Mouse (Mus musculus): ENCODE measurements around the gene Tmod3. TPM values are rescaled to one million over a fixed set of nuclear protein-coding genes. Genes with fewer than 3 reads are reported as not detected.

Tmod3 gene
- total and polyA plus RNA-seq, 3 experiments: 29.9 to 46.4 TPM; not detected in 1

DNA sequence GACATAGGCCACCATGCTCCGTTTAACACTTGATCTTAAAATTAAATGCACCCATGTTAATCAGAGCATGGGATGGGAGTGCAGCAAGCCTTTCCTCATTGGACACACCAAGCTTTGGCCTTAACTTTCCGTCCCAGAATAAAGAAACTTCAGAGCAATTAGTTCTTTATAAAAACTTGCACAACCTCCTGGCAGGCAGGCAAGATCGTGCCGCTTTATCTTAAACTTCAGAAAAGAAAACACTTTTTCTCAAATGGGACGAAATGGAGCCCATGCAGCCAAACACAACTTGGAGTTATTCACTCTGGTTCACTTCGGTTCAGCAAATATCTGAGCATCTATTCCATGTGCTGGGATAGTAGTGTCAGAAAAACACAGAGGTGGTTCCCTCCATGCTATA lies 19.9 kb upstream of the Tmod3 start:
- no peak overlapping the region for H3K4me3 ChIP-seq (ENCODE audit: control insufficient read depth in 1 of 2, insufficient read depth in 1 of 2, low read depth in 2 of 2, low read length in 2 of 2)
- H3K79me2 ChIP-seq (ENCODE audit: control insufficient read depth, insufficient read depth, low read length, poor library complexity): no peaks in the 10 kb centered on the region
- H3K4me1 ChIP-seq (ENCODE audit: control insufficient read depth in 1 of 2, insufficient read depth in 2 of 2, low read length in 2 of 2): no peaks in the 10 kb centered on the region
- H3K9me3 ChIP-seq (replicated peaks; ENCODE audit: insufficient read depth, low read length): no peaks in the 10 kb centered on the region
- DNase-seq (ENCODE audit: low read depth, low spot score): no peak
- no peak overlapping the region for H3K9ac ChIP-seq (ENCODE audit: control insufficient read depth, low read depth, low read length, poor library complexity, severe bottlenecking)
- H3K36me3 ChIP-seq (ENCODE audit: control insufficient read depth in 1 of 2, insufficient read depth in 2 of 2, low read length in 2 of 2): no peaks in the 10 kb centered on the region
- TF ChIP-seq RCOR1 (IDR thresholded peaks at IDR 0.05; ENCODE audit: low read depth, low read length): no peak
- TF ChIP-seq NRF1 (IDR thresholded peaks at IDR 0.05; ENCODE audit: insufficient read depth, low read depth, low read length, poor library complexity, severe bottlenecking): no peak
- TF ChIP-seq TCF12 (IDR thresholded peaks at IDR 0.05; ENCODE audit: low read depth, low read length): no peak
- TF ChIP-seq USF2 (IDR thresholded peaks at IDR 0.05; ENCODE audit: borderline replicate concordance in 1 of 2, insufficient read depth in 1 of 2, low read depth in 1 of 2, low read length in 2 of 2): no peak
- TF ChIP-seq ZMIZ1 (IDR thresholded peaks at IDR 0.05; ENCODE audit: low read depth, low read length): no peak
- no peak for TF ChIP-seq UBTF (IDR thresholded peaks at IDR 0.05; ENCODE audit: borderline replicate concordance, insufficient read depth, low read depth, low read length)
- no peak for TF ChIP-seq ELF1 (IDR thresholded peaks at IDR 0.05; ENCODE audit: low read depth, low read length)
- no peak for TF ChIP-seq NELFE (IDR thresholded peaks at IDR 0.05; ENCODE audit: low read depth, low read length)
- no peak for TF ChIP-seq POLR2AphosphoS5 (IDR thresholded peaks at IDR 0.05; ENCODE audit: borderline replicate concordance, low read depth, low read length)
- no peak for TF ChIP-seq HCFC1 (IDR thresholded peaks at IDR 0.05; ENCODE audit: low read depth, low read length)
- no peak for TF ChIP-seq E2F4 (IDR thresholded peaks at IDR 0.05; ENCODE audit: borderline replicate concordance, low read depth, low read length)
- H3K27ac ChIP-seq (ENCODE audit: control insufficient read depth, low read depth, low read length): no peak overlapping the region
- H3K27me3 ChIP-seq (ENCODE audit: control insufficient read depth in 1 of 2, insufficient read depth in 2 of 2, low read length in 2 of 2): no peaks in the 10 kb centered on the region

DNA sequence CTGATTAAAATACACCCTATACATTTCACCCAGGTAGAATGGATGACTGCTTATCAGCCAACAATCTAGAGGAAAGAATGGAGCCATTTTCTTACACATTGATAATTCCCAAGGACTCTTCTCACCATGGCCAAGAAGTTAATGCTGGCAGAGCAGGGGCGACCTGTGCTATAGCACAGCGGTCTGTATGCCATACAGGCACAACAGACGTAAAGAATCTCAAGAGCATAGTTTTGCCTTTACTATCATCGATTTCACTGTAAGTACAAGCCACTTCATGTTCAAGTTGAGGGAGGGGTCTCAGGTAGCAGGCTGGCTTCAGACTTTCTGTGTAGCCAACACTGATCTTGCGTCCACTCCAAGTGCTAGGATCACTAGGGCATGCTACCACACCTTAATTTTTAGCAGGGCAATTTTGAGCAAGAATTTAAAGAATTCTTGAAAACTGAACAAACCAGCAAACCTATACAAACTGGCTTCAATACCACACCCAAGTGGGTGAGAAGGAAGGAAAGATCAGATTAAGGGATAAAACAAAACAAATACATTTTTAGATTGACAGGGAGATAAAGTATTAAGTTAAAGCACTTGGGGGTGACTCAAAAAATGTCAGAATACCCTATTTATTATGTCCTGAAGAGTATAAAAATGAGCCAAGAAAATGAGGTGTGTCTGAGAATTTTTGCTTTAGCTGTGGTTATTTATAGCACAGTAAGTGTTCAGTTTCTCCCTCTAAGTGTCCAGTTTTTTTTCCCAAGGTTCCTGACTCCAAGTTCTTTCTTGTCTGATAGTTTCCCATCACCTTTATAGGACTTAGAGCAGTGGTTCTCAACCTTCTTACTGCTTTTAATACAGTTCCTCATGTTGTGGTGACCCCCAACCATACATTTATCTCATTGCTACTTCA lies 11.8 kb upstream of the Tmod3 start:
- no peak for DNase-seq (ENCODE audit: low read depth, low spot score)
- Histone ChIP-seq H3K27me3 (ENCODE audit: control insufficient read depth in 1 of 2, insufficient read depth in 2 of 2, low read length in 2 of 2) (no peaks in the 10 kb centered on the region), H3K27ac (ENCODE audit: control insufficient read depth, low read depth, low read length) (no peak overlapping the region), H3K36me3 (ENCODE audit: control insufficient read depth in 1 of 2, insufficient read depth in 2 of 2, low read length in 2 of 2) (no peaks in the 10 kb centered on the region), H3K9ac (ENCODE audit: control insufficient read depth, low read depth, low read length, poor library complexity, severe bottlenecking) (no peak overlapping the region), H3K4me3 (ENCODE audit: control insufficient read depth in 1 of 2, insufficient read depth in 1 of 2, low read depth in 2 of 2, low read length in 2 of 2) (no peak overlapping the region), H3K79me2 (ENCODE audit: control insufficient read depth, insufficient read depth, low read length, poor library complexity) (no peaks in the 10 kb centered on the region), H3K4me1 (ENCODE audit: control insufficient read depth in 1 of 2, insufficient read depth in 2 of 2, low read length in 2 of 2) (no peaks in the 10 kb centered on the region), H3K9me3 (replicated peaks; ENCODE audit: insufficient read depth, low read length) (no peaks in the 10 kb centered on the region)
- TF ChIP-seq CTCF (IDR thresholded peaks at IDR 0.05 in 2 of 3, conservative IDR thresholded peaks at IDR 0.05 in 1 of 3; ENCODE audit: control insufficient read depth in 1 of 3, insufficient read depth in 1 of 3, low read depth in 2 of 3, low read length in 3 of 3, poor library complexity in 1 of 3, severe bottlenecking in 1 of 3) (no peak), SMC3 (IDR thresholded peaks at IDR 0.05; ENCODE audit: low read depth, low read length) (no peak), HCFC1 (IDR thresholded peaks at IDR 0.05; ENCODE audit: low read depth, low read length) (no peak), RCOR1 (IDR thresholded peaks at IDR 0.05; ENCODE audit: low read depth, low read length) (no peak), KAT2A (conservative IDR thresholded peaks at IDR 0.05; ENCODE audit: low read depth, low read length) (no peak), ZNF384 (IDR thresholded peaks at IDR 0.05; ENCODE audit: low read depth, low read length) (no peak), MEF2A (IDR thresholded peaks at IDR 0.05; ENCODE audit: extremely low read depth, insufficient replicate concordance, low read depth, low read length, poor library complexity, severe bottlenecking) (no peak), TCF12 (IDR thresholded peaks at IDR 0.05; ENCODE audit: low read depth, low read length) (no peak), ZC3H11A (IDR thresholded peaks at IDR 0.05; ENCODE audit: low read depth, low read length) (no peak), USF1 (IDR thresholded peaks at IDR 0.05; ENCODE audit: low read depth, low read length) (no peak), POLR2A (IDR thresholded peaks at IDR 0.05; ENCODE audit: control insufficient read depth in 1 of 2, insufficient read depth in 1 of 2, low read depth in 1 of 2, low read length in 2 of 2, poor library complexity in 1 of 2) (no peak)

Measured in MEL (cell line).